Mouse (Mus musculus): ENCODE results near the gene Tfcp2l1. TPM values are rescaled to one million over a fixed set of nuclear protein-coding genes. Genes with fewer than 3 reads are reported as not detected.

The Tfcp2l1 gene
- 2.3 and 3.3 TPM in 2 replicates for polyA plus RNA-seq (2021; fragmentation: Nextera tagmentation)
- long read RNA-seq, experiment 1, result 0 reads
- long read RNA-seq, experiment 2, partial matches to known transcripts, result 0 of 1 reads
- long read RNA-seq, experiment 2, other reads (novel, unspliced or antisense), result 1 of 1 reads

GRCm38 (mm10) chr1:118627781-118628464 is at the start of gene Tfcp2l1:
Gene Tfcp2l1 (plus strand): TSS chr1:118627945.

Other genes with a start within 250 kb of the Tfcp2l1 start
- 22.0 and 30.7 TPM in 2 replicates for gene Clasp1, start 238.9 kb upstream of the Tfcp2l1 start, polyA plus RNA-seq (2021; fragmentation: Nextera tagmentation)

Measured in layer of hippocampus, adult 6 months (tissue).